Mouse (Mus musculus) C2C12 (cell line): Measurements from ENCODE around the gene Fbrsl1. TPM values are rescaled to one million over a fixed set of nuclear protein-coding genes. Genes with fewer than 3 reads are reported as not detected.
"Not testable (repeated sequence)": the region's sequence is repeated elsewhere in the genome, so short reads cannot be mapped to it uniquely, and the experiment has no call there.

ENCODE experiments used
- H3K27me3 ChIP-seq: one replicate; pipeline ENCODE4 v1.6.1; 2011; ENCODE audit not compliant: control insufficient read depth, insufficient read depth, insufficient read length
- H3K36me3 ChIP-seq: one replicate; pipeline ENCODE4 v1.6.1; 2011; ENCODE audit not compliant: control insufficient read depth, insufficient read depth
- H3K4me3 ChIP-seq: one replicate; pipeline ENCODE4 v1.5.1; 2011; ENCODE audit warnings: mild to moderate bottlenecking, control low read depth; ENCODE audit not compliant: poor library complexity, insufficient read depth, severe bottlenecking
- H3K79me2 ChIP-seq: one replicate; pipeline ENCODE4 v1.6.1; 2011; ENCODE audit not compliant: control insufficient read depth, insufficient read depth
- H3K79me3 ChIP-seq: one replicate; pipeline ENCODE4 v1.6.1; 2011; ENCODE audit warnings: low read depth, control low read depth
- H3ac ChIP-seq: one replicate; pipeline ENCODE3; 2011; ENCODE audit warnings: low read depth; ENCODE audit not compliant: control insufficient read depth, insufficient read length
- CEBPB ChIP-seq: IDR thresholded peaks from one replicate; pipeline ENCODE4 v1.6.1; 2011; ENCODE audit warnings: low read depth, mild to moderate bottlenecking, control low read depth, moderate library complexity
- CTCF ChIP-seq: IDR thresholded peaks from one replicate; pipeline ENCODE4 v1.5.1; 2011; ENCODE audit not compliant: control insufficient read depth, insufficient read depth, insufficient read length
- FOSL1 ChIP-seq: IDR thresholded peaks from one replicate; pipeline ENCODE4 v1.8.0; 2011; ENCODE audit warnings: mild to moderate bottlenecking, low read length; ENCODE audit not compliant: poor library complexity, insufficient read depth, severe bottlenecking
- MAX ChIP-seq: IDR thresholded peaks from one replicate; pipeline ENCODE4 v1.6.1; 2011; ENCODE audit warnings: mild to moderate bottlenecking, control low read depth
- MYOD1 ChIP-seq: IDR thresholded peaks from one replicate; pipeline ENCODE4 v1.6.1; 2011; ENCODE audit warnings: low read depth; ENCODE audit not compliant: control insufficient read depth, insufficient read length
- MYOG ChIP-seq: IDR thresholded peaks from one replicate; pipeline ENCODE4 v1.6.1; 2011; ENCODE audit not compliant: control insufficient read depth, insufficient read length; ENCODE audit errors: extremely low read depth
- USF1 ChIP-seq: IDR thresholded peaks from one replicate; pipeline ENCODE4 v1.6.1; 2011; ENCODE audit warnings: low read depth, mild to moderate bottlenecking, control low read depth, moderate library complexity
- polyA plus RNA-seq: library from polyadenylated mRNA; unstranded; fragments of >200 nt; fragmentation: generic; extraction: Trizol; gene quantifications from one replicate; pipeline ENCODE4 v1.2.1, GENCODE M21; 2012; ENCODE audit warnings: missing spikeins

The Fbrsl1 gene
- polyA plus RNA-seq, 1 experiment, result 17.6 TPM

GRCm38 (mm10) chr5:110438591-110438990 is 9.7 kb downstream of the Fbrsl1 start:
- H3K79me2 ChIP-seq, result peaks cover 96% of the 10 kb centered on the region
- no peak overlapping the region for H3K4me3 ChIP-seq
- no peak overlapping the region for H3ac ChIP-seq
- H3K27me3 ChIP-seq, result no peaks in the 10 kb centered on the region
- peaks cover 39% of the 10 kb centered on the region for H3K79me3 ChIP-seq
- H3K36me3 ChIP-seq, result no peaks in the 10 kb centered on the region
- TF ChIP-seq CEBPB (no peak), CTCF (no peak), USF1 (no peak), MYOD1 (no peak), MYOG (no peak), FOSL1 (no peak), MAX (no peak)

- no peak overlapping the region for H3K4me3 ChIP-seq
- no peaks in the 10 kb centered on the region for H3K27me3 ChIP-seq
- TF ChIP-seq MAX (no peak), MYOG (no peak), MYOD1 (no peak), CTCF (no peak)
Measured at GRCm38 (mm10) chr5:110437632-110438261, 10.6 kb downstream of the Fbrsl1 start.

GRCm38 (mm10) chr5:110436166-110436565 is 12.1 kb downstream of the Fbrsl1 start:
- H3K36me3 ChIP-seq, H3ac ChIP-seq, H3K4me3 ChIP-seq, H3K27me3 ChIP-seq: not testable (repeated sequence)
- peaks cover 78% of the 10 kb centered on the region for H3K79me2 ChIP-seq
- H3K79me3 ChIP-seq, result peaks cover 24% of the 10 kb centered on the region

More at GRCm38 (mm10) chr5:110437632-110438261, 10.6 kb downstream of the Fbrsl1 start:
- peaks cover 33% of the 10 kb centered on the region for H3K79me3 ChIP-seq
- H3K36me3 ChIP-seq, result no peaks in the 10 kb centered on the region
- peaks cover 94% of the 10 kb centered on the region for H3K79me2 ChIP-seq
- no peak overlapping the region for H3ac ChIP-seq

- peaks cover 12% of the 10 kb centered on the region for H3K79me3 ChIP-seq
- H3K36me3 ChIP-seq, result no peaks in the 10 kb centered on the region
- no peak for TF ChIP-seq CEBPB
- TF ChIP-seq MYOD1, result no peak
- TF ChIP-seq USF1, result no peak
- no peak for TF ChIP-seq CTCF
- no peak for TF ChIP-seq FOSL1
- no peak for TF ChIP-seq MAX
- TF ChIP-seq MYOG, result no peak
- H3K27me3 ChIP-seq, result no peaks in the 10 kb centered on the region
- H3K79me2 ChIP-seq, result peaks cover 64% of the 10 kb centered on the region
- H3ac ChIP-seq, result no peak overlapping the region
- no peak overlapping the region for H3K4me3 ChIP-seq
Measured at GRCm38 (mm10) chr5:110434816-110435215, 13.5 kb downstream of the Fbrsl1 start.

GRCm38 (mm10) chr5:110429045-110429444 is 19.3 kb downstream of the Fbrsl1 start:
- Histone ChIP-seq H3K27me3 (no peaks in the 10 kb centered on the region), H3ac (no peak overlapping the region), H3K4me3 (no peak overlapping the region), H3K79me2 (peaks cover 7% of the 10 kb centered on the region), H3K36me3 (no peaks in the 10 kb centered on the region), H3K79me3 (peaks cover 1% of the 10 kb centered on the region)
- TF ChIP-seq MAX, result no peak
- TF ChIP-seq MYOG, result no peak
- TF ChIP-seq MYOD1, result no peak
- no peak for TF ChIP-seq CEBPB
- TF ChIP-seq FOSL1, result no peak
- no peak for TF ChIP-seq USF1
- no peak for TF ChIP-seq CTCF

- H3ac ChIP-seq, result no peak overlapping the region
- peaks cover 1% of the 10 kb centered on the region for H3K79me3 ChIP-seq
- no peak for TF ChIP-seq USF1
- no peak for TF ChIP-seq MAX
- TF ChIP-seq FOSL1, result no peak
- no peak for TF ChIP-seq MYOG
- TF ChIP-seq CTCF, result no peak
- TF ChIP-seq MYOD1, result no peak
- no peak for TF ChIP-seq CEBPB
- H3K36me3 ChIP-seq, result no peaks in the 10 kb centered on the region
- H3K27me3 ChIP-seq, result no peaks in the 10 kb centered on the region
- peaks cover 4% of the 10 kb centered on the region for H3K79me2 ChIP-seq
- H3K4me3 ChIP-seq, result no peak overlapping the region
Measured at GRCm38 (mm10) chr5:110428290-110428689, 20.0 kb downstream of the Fbrsl1 start.
